Mouse (Mus musculus): ENCODE measurements around the gene Kcnk2.

The Kcnk2 gene

DNA sequence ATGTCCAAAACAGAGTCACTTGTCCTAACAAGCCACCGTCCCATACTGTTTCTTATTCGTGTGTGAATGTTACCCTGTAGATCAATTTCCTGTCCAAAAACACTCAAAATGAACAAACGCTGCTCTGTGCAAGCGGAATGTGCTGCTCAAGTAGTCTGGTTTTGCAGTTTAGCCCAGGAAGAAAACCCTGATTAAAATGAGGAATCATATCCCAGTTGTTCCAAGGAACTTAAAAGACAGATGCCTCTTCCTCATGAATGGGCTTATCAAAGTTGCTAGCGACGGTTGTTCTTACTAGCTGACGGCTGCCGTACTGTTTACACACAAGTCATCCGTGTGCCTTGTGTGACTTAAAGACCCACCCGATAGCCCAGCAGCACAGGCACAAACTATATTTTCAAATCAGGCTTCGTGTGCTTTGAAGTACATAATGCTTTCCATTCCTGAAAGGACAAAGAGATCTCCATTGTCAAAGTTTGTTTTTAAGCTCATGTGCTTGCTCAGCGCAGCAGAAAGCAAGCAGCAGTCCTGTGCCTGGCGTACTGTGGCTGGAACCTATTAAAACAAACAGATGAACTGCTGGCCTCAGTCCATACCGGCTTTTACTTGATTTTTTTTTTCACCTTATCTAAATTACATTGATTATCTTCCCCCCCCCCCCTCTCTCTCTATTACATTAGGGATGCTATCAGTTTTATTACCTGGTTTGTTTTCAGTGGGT, at the start of gene Kcnk2:
Gene Kcnk2 (minus strand): TSS at position 51 of the 721 bp plus-strand sequence.
- DNase-seq (ENCODE audit: low spot score in 2 of 2) = peak in 1 of 2 experiments; percentile 15

GRCm38 (mm10) chr1:189440741-189441140, 38.7 kb upstream of the Kcnk2 start:
- DNase-seq (ENCODE audit: low spot score in 2 of 2) = peak in 1 of 2 experiments; percentile 19

DNA sequence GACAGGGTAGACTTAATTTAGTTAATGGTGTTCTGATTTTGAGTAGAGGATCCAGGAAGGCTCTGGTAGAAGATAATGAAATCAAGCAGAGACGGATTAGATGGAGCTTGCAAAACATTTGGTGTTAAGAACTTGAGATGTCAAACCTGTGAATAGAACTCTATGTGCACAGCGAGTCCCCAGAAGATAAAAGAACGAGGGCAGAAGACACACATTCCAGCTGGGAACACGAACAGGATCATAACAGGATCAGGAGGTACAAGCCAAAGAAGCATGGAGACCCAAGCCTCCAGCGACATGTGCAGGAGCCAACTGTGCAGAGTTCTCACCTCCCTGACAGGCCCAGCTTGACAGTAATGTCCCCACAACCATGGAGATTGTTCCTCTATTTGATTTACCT, 35.1 kb upstream of the Kcnk2 start:
- DNase-seq (ENCODE audit: low spot score in 2 of 2) = no peak

DNA sequence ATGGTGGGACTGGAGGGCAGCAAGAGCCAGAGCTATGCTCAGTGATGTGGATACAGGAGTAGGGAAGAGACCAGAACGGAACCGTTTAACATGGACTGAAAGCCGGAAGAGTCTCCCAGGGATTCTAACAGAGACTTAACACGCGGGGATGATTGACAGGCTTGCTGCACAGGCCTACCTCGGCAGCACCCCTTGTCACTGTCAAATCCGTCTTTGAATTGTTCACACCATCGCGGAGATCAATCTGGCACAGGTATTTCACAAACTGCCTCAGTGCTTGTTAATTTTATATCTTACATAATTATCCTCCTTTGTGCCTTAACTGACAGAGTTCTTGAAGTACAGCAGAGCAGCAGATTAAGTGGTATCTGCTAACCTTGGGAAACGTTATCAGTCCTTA, 33.4 kb upstream of the Kcnk2 start:
- DNase-seq (ENCODE audit: low spot score in 2 of 2) = no peak

DNA sequence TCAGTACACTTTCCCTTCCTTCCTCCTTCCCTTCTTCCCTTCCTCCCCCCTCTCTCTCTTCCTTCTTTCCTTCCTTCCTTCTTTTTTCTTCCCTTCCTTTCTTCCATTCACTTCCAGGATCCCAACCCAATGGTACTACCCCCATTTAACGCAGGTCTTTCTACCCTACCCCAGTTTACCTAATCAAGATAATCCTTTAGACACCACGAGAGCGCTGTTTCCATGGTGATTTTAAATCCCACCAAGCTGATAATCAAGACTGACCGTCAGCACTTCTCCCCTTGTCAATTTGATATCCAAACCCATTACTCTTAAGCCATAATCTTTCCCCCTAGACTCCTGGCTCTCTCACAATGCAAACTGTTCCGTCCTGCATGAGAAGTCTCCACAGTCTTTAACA, 29.4 kb upstream of the Kcnk2 start:
- no peak for DNase-seq (ENCODE audit: low spot score in 2 of 2)

DNA sequence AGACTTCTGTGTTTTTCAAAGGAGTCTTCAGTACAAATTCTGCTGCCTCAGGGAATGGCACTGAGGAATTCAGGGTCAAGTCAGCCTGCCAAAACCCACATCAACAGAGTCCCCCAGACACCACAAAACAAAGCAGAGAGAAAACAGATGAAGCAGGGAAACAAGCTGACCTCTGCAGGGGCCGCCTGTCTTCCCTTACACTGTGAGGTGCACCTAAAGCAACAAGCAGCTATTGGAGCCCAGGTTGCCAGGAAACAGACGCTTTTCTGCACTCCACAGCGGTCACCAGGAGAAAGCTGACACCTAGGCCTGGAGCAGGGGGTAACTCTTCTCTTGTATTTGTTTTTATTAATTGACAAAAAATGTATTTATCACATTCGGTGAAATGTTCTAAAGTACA, 28.5 kb upstream of the Kcnk2 start:
- DNase-seq (ENCODE audit: low spot score in 2 of 2) = no peak

GRCm38 (mm10) chr1:189429566-189429965, 27.5 kb upstream of the Kcnk2 start:
- no peak for DNase-seq (ENCODE audit: low spot score in 2 of 2)

DNA sequence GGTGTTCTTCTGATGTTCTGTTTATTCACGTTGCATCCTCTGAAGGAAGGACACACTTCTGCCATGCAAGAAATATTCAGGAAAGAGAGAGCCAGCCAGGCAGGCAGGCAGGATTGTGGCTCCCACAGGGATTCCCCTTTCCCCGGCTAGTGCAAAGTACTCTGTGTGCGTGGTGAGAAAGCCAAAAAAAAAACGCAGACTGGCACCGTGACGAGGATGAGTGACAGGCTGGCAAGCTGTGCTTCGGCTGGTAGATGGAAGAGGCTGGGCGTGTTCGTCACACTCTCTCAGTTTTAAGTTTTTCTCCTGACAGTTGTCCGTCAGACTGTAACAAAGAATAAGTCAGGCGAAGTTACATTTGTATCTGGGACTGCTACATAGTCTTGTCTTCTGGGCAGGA, 24.2 kb upstream of the Kcnk2 start:
- DNase-seq (ENCODE audit: low spot score in 2 of 2) = no peak

DNA sequence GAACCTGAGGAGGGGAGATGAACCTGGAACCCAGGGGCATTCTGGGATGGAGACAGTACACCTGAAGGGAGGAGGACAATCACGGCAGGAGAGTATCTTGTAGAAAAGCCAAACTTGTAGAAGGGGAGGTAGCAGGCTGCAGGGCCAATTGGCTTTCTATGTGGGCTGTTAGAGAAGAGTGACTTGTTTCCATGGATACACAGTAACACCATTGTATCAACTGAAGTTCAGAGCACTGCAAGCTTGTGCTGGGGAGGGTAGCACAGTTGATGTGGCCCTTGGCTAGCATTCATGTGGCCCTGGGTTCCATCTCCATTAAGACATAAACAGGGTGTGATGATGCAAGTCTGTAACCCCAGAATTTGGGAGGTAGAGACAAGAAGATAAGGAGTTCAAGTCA, 17.8 kb upstream of the Kcnk2 start:
- no peak for DNase-seq (ENCODE audit: low spot score in 2 of 2)

- peak in 1 of 2 experiments; percentile 36 for DNase-seq (ENCODE audit: low spot score in 2 of 2)
Observed at GRCm38 (mm10) chr1:189409906-189410305, 7.8 kb upstream of the Kcnk2 start.

DNA sequence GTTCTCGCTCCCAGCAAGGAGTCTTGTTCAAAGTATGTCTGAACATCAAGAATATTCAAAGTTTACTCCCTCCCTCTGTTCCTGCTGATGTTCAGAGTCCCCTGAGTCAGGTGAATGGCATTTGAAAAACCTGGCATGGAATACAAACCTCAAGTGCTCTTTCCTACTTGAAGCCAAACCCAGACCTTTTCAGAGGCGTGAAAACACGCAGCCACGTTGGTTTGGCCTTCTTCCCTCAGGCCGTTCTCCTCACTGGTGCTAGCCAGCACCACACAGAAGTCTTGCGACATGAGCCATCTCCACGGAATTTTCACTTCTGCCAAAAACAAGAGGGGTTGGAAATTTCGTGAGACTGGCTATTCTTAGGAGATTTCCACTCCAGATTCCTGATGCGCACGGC, 3.1 kb upstream of the Kcnk2 start:
- DNase-seq (ENCODE audit: low spot score in 2 of 2) = peak in 1 of 2 experiments; percentile 42

DNA sequence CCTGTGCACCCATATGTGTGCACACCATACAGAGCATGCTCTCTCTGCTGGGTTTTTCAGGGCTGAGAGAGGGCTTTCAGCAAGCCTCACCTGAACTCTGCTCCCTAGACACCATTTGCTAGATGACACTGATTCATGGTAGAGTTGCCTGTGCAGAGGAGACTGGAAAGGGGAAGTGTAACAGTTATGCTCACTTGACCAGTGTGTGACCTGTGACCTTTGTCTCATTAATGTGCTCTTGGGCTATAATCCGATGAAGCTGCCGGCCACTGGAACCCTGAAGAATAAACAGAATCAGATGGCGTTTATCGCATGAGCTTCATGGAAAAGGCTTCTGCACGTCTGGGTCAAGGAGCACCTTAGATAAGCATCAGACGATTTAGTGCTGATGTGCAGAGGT, 1.5 kb upstream of the Kcnk2 start:
- DNase-seq (ENCODE audit: low spot score in 2 of 2) = peak in 1 of 2 experiments; percentile 29

DNA sequence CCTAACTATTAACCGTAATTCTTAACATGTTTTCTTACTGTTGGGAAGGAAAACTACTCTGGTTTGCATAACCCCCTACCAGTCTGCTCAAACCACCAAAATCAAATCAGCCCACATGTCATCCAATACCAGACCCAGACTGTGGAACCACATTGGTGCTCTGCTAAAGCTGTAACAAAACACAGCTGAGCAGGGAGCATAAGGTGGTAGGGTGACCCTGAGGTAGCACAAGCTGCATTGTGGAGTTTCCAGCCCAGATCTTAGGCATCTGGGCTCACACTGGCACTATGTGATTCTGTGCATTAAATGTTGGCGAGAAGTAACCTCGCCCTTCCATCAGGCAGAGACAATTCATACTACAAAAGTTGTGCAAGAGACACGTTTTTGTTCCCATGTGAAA, 1.1 kb upstream of the Kcnk2 start:
- DNase-seq (ENCODE audit: low spot score in 2 of 2) = peak in 1 of 2 experiments; percentile 22

- peak in 1 of 2 experiments; percentile 38 for DNase-seq (ENCODE audit: low spot score in 2 of 2)
Observed at GRCm38 (mm10) chr1:189386848-189387247, 15.2 kb downstream of the Kcnk2 start.

GRCm38 (mm10) chr1:189386141-189386540, 15.9 kb downstream of the Kcnk2 start:
- no peak for DNase-seq (ENCODE audit: low spot score in 2 of 2)

DNA sequence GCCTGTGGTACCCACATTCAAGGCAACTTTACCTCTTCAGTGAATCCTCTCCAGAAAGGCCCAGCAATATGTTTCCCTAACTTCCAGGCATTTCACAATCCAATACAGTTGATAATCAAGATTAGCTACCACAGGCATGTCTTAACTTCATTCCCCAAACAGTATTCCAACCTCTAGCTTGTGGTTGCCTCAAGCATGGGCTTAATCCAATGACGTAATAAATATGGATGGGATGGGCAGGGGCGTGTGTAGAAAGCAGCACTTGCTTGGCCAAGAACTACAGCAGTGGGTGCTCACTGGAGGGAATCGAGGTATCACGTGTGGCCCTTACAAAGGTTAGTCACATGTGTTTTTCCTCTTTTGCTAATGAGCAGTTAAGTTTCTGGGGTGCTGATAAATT, 34.4 kb downstream of the Kcnk2 start:
- DNase-seq (ENCODE audit: low spot score in 2 of 2) = no peak

DNA sequence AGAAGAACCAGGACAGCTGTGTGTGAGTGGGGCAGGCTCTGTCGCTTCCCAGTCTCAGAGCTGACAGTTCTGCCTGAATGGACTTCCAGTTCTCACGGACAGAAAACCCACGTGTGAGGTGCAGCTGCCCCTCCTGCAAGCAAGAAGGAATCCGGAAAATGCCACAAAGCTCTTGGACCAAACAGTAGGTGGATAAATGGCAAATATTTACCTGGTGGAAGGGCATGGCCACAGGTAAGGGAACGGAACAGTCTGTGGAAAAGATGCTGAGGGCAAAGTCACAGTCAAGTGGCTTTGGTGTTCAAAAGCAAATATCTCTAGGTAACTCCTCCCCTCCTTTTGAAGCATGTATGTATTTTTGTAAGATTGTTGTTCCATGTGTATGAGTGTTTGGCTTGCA, 37.9 kb downstream of the Kcnk2 start:
- DNase-seq (ENCODE audit: low spot score in 2 of 2) = no peak

DNA sequence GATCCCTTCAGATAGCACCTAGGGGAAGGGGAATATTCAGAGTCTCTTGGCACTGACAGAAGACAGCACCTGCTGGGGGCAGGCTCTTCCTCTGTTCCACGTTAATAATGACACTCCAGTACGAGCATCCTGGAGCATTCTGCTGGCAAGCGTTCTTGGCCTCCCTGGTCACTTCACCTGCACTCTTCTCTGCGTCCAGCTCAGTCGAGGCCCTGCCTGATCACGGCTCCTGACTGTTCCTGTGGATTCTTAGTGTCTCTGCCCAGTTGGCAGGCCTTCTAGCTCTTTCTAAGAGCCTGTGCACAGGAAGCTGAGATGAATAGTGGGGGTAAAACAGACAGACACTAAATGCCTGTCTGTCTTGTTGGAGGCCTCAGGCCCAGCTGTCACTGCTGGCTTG, 39.5 kb downstream of the Kcnk2 start:
- DNase-seq (ENCODE audit: low spot score in 2 of 2) = no peak

- no peak for DNase-seq (ENCODE audit: low spot score in 2 of 2)
Observed at GRCm38 (mm10) chr1:189359699-189360098, 42.4 kb downstream of the Kcnk2 start.

- DNase-seq (ENCODE audit: low spot score in 2 of 2) = no peak
Observed at GRCm38 (mm10) chr1:189353887-189354286, 48.2 kb downstream of the Kcnk2 start.

GRCm38 (mm10) chr1:189351804-189352203, 50.3 kb downstream of the Kcnk2 start:
- DNase-seq (ENCODE audit: low spot score in 2 of 2) = no peak

- DNase-seq (ENCODE audit: low spot score in 2 of 2) = no peak
Observed at GRCm38 (mm10) chr1:189349205-189349604, 52.9 kb downstream of the Kcnk2 start.

GRCm38 (mm10) chr1:189345166-189345565, 56.9 kb downstream of the Kcnk2 start:
- no peak for DNase-seq (ENCODE audit: low spot score in 2 of 2)
